Mouse (Mus musculus): ENCODE data around the gene 4931406P16Rik. TPM values are rescaled to one million over a fixed set of nuclear protein-coding genes. Genes with fewer than 3 reads are reported as not detected.

The 4931406P16Rik gene
- total and polyA plus RNA-seq, 3 experiments = 44.5 to 68.4 (median 57.9) TPM

DNA sequence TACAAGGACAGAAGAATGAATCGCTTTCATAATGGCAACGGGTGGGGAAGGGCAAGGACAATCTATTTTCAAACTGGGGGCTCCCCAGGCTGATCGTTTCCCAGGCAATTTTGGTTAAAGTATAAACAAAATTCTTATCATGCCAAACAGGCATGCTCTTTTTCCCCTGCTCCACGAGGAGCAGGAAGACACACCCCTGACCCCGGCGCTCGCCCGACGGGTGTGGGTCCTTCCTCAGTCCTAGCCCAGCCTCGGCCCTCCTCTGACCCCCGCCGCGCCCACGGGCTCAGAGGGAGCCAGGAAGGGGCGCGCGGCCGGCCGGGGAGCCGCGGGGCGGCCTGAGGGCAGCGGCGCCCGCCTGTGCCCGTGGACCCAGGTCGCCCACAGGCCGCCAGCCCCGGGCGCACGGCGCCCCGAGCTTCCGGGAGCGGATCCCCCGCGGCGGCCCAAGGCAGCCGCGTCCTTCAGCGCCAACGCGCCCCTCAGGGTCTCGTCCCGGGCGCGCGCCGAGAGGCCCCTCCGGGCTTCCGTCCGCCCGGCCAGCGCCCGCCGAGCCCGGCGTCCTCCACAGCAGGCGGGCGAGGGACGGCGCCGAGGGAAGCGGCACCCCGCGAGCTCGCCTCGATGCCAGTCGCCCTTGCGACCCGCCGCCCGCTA lies 437 bp downstream of the 4931406P16Rik start:
- peak; percentile 85 for DNase-seq

DNA sequence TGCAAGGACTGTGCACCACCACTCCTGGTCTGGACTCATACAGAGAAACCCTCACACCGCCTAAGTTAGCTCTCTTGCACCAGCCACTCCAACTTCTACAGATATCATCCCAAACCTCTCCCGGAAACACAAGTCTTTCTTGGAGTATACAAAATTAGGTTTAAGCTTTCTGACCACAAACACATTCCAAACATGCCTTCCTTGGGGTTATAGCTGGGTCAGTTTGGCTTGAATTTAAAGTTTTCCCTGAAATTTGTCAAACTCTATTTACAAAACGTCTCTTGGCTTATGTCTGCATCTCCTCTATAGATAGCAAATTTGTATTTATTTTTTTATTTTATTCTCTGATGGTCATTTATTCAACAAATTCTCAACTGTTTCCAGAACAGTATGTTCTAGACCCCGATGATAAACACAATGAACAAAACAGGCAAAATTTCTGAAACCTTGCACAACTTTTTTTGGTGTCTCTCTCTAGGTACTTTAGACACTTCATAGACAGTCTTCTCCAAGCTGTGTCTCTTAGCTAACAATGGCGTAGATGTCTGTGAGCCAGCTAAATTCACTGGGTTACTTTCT lies 4.1 kb downstream of the 4931406P16Rik start:
- no peak for DNase-seq

DNA sequence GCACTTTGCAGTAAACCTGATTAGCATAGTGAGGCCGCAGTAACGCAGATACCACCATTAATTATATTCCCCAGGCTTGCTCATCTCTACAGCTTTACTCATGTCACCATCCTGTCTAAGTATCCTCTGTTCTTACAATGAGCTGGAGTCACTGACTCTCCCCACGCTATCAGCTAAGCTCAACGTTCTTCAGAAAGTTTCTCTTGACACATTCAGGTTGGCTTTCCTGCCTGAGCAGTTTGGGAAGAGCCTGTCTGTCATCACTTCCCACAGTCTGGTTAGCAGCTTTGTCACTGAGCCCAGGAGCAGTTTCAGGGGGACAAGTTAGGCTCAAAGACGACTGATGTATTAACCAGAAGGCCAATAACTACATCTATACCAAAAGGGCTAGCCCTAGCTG lies 4.8 kb downstream of the 4931406P16Rik start:
- no peak for DNase-seq

DNA sequence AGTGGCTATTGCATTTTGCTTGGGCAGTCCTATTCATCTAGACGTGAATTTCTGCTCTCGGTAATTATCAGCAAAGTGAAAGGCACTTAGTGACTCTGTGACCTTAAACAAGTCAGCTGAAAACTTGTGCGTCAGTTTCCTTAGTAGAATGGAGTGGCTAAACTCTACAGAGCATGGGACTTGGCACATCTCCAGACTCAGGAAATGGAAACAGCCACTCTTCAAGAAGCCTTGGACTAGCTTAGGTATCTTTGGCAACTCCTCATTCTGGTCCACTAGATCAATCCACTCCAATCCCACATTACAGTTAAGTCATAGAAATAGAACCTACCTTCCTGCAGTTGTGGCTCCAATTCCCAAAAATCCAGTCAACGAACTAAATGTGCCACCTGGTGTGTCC lies 7.9 kb downstream of the 4931406P16Rik start:
- DNase-seq = peak; percentile 69

DNA sequence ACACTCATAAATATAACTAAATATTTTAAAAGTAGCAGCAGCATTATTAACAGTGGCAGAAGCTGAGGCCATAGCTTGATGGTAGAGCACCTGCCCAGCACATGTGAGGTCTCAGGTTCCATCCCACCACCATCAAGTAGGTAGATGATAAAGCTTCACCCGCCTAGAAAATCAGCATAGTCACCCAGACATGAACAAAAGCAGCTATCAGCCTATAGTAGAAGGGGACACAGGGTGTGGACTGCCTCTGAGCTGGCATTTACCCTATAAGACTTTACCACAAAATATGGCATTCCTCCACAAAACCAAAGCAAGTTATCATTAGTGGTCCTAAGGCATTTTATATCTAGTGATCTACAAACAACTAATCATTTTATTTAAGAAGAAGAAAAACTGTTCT lies 10.7 kb downstream of the 4931406P16Rik start:
- no peak for DNase-seq

DNA sequence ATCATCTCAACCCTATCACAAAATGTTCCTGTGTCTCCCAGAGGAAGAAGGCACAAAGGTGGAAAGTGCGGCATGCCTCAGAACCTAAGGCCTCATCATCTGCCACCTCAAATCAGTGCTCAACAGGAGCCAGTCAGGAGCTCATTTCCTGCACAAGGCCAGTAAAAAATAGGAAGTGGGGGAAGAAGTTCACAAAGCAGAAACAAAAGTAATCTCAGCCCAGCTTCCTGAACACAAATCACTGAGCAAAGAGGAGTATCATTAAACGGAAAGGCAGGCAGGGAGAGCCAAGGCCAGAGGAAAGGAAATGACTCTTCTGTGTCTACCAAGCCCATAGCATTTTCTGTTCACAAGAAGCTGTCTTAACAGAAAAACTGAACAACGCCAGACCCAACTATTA lies 11.4 kb downstream of the 4931406P16Rik start:
- peak; percentile 46 for DNase-seq

DNA sequence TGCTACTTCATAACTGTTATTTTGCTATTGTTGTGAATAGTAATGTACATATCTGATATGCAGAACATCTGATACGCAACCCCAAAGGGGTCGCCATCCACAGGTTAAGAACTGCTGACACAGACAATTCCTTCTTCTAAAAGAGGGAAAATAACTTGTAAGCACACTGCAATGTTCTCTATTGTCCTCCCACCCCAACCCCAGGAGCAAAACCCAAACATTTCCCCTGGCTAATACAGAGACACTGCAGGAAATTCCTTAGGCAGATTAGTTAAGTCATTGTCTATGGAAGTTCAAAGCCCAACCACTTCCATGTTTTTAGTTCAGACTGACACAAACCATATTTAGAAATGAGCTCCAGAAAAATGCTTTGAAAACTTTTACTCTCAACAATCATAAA lies 14.5 kb downstream of the 4931406P16Rik start:
- DNase-seq = no peak

DNA sequence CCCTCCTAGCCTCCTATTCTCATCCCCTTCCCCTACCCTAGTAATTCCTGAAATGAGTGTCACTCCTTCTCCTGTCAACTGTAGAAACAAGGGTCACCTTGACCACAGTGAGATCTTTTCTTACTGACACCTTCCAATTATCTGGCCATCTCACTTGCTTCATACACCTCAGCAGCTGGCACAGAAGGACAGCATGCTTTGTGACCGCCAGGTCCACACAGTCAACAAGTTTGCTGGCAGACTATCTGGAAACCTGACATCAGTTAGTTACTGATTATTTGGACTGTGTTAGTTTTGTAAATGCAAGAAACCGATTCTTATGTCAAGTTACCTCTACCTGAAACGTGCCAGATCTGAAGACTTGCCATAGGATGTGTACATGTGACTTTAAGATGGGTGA lies 17.2 kb downstream of the 4931406P16Rik start:
- DNase-seq = no peak

DNA sequence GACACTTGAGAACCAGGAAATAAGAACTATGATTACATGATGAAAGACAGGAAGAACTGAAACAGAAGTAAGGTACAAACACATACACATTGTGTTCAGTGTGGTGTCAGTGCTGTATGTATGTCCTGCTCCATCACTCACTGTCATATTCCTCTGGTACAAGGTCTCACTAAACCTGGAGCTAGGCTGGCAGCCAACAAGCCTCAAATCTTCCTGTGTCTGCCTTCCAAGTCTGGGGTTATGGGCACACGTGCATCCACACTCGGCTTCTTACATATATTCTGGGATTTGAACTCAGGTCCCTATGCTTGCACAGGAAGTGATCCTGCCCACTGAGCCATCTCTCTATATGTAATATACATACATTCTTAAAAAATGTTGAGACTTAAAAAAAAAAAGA lies 20.7 kb downstream of the 4931406P16Rik start:
- DNase-seq = peak; percentile 28

DNA sequence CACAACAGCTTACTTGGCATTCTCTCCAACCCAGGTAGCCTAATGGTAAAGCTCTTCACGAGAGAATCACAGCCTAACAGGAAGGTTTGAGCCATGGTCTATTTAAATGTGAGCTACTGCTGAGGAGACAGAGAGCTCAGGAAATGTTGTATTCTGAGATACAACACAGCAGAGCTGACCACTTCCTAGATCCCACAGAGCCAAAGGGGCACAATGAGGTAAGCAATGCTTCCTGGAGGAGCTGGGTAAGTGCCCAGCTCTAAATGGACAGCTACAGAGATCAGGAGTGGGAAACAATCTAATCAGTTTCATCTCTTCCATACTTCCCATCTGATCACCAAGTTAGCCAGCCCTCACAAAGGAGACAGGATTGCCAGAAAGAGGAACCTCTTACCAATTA lies 22.1 kb downstream of the 4931406P16Rik start:
- no peak for DNase-seq

DNA sequence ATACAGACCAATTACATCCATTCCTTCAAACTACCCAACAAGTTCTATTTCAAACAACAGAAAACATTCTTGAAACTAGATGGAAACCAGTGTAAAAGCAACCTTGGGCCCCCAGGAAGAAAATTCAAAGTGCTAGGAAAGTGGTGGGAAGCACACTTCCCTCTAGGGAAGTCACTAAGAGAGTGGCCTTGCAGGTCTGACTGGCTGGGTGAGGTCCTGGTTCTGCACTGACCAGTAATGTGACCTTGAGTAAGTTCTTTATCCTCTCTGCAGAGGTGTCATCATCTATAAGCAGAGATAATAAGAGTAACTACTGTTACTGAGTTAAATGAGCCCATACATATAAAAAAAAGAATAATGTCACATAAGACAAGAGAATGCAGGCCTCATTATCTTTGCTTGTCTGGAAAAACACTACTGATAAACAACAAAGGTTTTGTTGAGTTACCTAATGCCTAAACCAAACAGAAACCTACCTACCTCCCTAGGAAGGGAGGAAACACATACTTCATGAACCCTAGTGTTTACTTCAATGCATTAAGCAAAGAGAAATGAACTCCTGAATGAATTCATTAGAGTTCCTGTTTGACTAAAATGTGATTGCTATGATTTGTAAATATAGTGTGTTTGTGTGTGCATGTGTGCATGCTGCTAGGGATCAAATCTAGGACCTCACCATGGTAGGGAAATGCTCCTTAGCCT lies 22.8 kb downstream of the 4931406P16Rik start:
- no peak for DNase-seq

DNA sequence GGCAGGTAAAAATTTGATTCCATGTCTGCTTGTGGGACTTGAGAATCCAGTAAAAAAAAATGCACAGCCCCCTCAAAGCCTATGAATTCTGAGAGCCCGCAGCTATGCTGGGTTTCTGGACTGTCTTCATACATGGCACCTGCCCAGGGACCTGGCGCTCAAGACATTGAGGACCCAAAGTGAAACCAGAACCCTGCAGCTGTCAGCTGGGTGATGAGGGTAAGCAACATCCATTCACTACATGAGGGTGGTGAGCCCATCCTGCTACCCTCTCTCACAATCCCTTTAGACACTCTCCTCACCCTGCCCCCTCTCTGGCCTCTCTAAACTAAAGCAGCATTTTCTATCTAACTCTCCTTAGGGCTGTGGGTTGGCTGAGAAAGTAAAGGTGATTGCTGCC lies 35.7 kb downstream of the 4931406P16Rik start:
- DNase-seq = no peak

DNA sequence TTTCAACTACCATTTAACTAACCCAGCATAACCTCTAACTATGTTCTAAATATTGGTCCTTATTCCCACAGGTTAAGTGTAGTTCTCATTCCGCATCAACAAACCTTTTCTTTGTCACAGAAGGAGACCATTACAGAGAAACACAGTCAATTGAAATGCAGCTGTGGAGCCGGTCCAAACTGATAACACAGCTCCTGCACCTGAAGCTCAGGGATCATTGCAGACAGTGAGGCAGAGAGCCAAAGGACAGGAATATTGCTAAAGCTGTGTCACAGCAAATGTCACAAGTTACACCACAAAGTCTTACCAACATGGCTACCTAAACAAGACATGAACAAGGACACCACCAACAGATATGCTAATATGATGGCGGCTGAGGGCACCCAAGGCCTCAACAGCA lies 37.3 kb downstream of the 4931406P16Rik start:
- no peak for DNase-seq

DNA sequence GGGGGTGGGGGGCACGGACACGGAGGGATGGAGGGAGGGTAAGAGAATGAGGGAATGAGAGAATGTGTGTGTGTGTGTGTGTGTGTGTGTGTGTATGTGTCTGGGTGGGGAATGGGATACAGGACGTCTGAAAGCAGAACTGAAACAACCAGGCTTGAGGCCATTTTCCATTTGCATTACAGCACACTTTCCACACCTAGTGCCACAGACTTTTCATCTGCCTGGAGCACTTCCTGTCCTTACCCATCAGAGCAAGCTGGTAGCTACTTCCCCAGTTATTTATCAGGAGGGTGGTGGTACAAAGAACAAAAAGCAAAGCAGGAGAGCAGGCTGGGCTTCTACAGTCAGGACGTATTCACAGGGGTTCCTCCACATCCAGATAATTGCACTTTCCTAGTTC lies 40.9 kb downstream of the 4931406P16Rik start:
- DNase-seq = no peak

DNA sequence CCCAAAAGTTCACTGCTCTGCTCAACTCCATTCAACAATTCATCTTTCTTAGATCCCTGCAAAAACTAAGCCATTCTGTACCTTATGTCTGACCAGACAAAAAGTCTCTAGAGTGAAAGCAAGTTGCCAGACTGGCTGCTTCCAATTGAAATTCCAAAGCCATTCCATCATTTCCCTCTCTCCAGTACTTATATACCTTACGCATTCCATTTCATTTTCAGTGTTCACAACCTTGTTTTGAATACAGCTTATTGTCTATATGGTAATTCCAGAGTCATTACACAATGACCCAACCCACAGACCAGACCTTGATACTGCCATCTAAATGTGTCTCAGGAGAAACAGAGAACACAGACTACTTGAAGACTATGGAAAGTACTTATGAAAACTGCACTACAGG lies 44.9 kb downstream of the 4931406P16Rik start:
- DNase-seq = no peak

DNA sequence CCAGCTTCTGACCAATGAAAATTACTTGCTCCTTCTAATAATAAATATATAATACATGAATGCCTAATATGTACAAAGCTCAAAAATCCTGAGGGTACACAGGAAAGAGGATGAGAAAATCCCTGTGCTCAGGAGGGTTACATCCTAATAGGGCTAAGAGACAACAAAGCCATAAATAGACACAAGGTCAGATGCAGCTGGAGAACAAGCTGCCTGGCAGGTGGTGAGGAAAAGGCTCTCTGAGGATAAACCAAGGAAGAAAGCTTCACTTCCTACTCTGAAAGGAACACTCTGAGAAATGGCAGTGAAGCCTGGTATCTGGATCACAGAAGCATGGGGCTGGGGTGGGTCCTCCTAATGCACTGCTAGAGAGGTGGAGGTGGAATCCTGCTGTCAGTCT lies 46.9 kb downstream of the 4931406P16Rik start:
- DNase-seq = no peak

DNA sequence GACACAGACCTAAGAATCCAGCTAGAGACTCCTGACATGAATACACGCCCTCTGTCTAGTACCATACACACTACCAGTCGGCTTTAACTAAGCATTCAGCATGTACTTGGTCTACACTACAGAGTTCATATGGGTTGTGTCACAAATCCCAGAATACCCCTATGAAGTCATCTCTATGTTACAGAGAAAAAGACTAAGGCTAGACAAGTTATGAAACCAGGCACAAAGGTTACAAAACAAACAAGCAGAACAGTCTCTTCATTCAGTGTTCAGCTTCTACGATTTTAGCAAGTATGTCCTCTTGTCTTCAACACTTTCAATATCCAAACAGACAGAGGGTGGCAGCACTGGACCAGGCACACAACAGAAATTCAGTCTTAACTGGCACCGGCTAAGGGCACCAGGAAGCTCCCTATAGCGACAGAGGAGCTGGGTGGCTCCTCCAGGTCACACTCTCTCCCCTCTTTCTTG lies 47.4 kb downstream of the 4931406P16Rik start:
- peak; percentile 79 for DNase-seq

DNA sequence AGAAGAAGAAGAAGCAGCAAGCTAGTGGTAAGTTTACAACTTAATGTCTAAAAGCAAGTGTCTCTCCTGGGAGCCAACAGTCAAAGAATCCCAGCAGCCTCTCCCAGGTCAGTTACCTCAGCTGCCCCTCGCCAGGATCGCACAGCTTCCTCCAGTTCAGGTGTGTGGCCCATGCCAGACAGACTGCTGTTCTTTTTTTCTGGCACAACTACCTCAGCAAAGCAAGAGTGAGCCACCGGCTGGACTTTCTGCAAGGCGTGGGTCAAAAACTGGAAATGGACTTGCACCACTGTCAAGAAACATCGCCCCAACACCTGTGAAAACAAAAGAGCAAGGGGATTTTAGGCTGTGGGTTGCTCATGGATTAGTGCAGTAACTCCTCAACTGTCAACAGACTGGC lies 49.9 kb downstream of the 4931406P16Rik start:
- no peak for DNase-seq

DNA sequence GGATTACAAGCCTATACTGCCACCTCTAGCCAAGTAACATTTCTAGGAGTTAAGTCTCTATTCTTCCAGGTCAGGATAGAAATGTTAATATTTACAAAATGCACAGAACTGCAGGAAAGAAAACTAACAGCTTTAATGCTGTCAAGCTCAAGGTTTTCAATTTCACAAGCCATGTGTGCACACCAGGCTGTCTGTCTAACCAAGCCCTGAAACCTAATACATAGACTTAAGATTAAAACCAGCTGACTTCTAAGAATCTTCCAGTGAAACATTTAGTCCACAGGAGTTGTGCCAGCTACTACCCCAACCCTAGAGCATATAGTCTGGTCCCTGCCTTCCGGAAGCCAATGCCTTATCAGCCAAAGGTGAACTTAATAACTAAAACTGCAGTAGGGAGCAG lies 54.9 kb downstream of the 4931406P16Rik start:
- no peak for DNase-seq

DNA sequence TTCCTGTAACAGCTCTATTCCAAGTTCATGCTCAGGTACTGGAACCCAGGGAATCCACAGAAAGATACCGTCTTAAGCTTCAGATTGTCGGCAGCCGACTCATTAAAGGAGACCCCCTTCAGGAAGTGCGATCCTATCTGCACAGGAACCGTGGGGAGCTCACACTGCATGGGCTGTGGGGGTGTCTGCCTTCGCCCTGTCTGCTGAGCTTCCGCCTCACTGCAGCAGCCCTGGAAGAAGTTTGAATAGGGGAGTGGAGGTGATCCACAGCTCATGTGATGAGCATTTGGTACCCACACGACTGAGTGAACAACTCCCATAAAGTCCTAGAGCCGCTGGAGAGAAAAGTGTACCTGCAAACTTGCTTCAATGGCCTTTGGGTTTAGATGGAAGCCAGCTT lies 56.1 kb downstream of the 4931406P16Rik start:
- no peak for DNase-seq

DNA sequence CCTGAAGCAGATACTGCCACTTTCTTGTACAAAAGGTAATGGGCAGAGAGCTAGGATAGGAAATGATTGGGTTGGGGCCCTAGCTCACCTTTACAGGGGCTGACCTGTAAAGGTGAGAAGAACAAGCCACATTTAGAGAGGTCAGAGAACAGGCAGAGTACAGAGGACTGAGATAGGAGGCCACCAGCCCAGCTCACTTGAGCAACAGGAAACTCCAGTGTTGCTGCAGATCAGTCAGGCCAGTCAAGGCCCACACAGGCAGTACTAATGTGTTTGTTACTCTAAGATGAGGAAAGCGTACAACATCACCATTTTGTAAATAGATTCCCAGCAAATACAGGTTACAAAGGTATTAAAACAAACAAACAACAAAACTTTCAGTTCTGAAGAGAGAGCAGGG lies 57.4 kb downstream of the 4931406P16Rik start:
- no peak for DNase-seq

DNA sequence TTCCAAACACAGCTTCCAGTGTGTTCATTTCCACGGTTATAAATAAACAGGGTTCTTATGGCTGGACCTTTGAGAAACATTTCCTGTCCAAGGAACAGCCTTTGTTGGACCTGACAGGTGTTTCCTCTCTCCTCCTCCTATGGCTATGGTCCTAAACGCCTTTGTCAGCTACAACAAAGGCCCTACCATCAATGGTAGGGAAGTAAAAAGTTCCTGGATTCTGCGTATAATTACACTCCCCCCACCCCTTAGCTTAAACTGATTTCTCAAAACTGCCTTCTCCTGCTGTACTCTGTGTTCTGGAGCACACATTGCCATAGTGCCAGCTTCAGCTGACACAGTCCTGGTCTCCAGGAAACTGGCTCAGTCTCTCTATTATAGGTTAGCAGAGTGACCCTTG lies 58.2 kb downstream of the 4931406P16Rik start:
- no peak for DNase-seq

DNA sequence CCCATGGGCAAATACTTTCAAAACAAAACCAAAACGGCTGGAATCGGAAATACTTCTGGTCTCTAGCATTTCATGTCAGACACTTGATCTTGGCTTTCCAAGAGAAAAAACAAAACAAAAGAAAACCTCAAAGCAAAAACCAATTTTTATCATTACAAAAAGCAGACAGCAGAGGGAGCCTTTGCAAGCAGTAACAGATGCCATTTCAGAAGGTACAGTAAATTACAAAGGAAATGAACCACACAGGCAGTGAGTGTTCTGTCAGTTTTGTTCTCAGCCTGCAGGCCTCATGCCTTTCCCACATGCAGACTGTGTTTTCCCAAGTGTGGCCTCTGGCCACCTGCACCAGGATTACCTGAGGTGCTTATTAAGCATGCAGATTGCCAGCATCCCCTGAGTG lies 61.3 kb downstream of the 4931406P16Rik start:
- no peak for DNase-seq

DNA sequence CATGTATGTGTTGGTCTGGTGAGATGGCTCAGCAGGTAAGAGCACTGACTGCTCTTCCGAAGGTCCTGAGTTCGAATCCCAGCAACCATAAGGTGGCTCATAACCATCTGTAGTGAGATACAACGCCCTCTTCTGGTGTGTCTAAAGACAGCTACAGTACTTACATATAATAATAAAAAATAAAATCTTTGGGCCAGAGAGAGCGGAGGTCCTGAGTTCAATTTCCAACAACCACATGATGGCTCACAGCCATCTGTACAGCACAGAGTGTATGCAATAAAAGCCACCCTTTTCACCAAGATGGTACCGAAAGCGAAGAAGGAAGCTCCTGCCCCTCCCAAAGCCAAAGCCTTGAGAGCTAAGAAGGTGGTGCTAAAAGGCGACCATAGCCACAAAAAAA lies 62.6 kb downstream of the 4931406P16Rik start, which contains the start of gene Gm6096:
TSS of gene Gm6096 (plus strand) at position 301 of the 400 bp plus-strand sequence.
- no peak for DNase-seq

All from adrenal gland, adult 2 months (tissue).